13 mouse cellular contexts compared by ENCODE assay signal in the genomic region with DNA sequence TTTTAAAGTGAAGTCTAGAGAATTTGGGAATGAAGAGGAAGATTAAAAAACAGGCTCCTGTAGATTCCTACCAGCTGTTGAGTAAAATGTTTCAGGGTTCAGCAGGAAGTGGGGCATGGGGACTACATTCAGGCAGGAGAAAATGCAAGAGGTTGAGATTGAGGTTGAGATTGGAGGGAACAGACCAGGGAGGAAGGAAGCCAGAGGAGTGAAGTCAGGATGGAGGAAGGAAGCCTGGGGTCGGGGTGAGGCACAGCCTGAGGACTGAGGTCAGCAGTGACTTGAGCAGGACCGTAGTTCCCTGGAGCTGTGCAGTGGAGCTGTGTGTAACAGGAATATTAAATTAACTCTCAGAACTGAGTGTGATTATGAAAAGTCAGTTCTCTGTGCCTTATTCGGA.
"Had no signal": no experiment of that assay in that cellular context is flagged by ENCODE, and none has a peak within 500 bp of the region (broad histone marks: within the 10 kb centered on the region; RNA-seq: fewer than 3 reads in every experiment).

No protein-coding gene starts in this region.

- H3K4me3 ChIP-seq: layer of hippocampus, adult 2 months; limb, embryonic 12.5 days; limb, embryonic 15.5 days; megakaryocyte, embryonic 14.5 days; midbrain, embryonic 10.5 days had no signal

- H3K27me3 ChIP-seq: limb, embryonic 12.5 days; limb, embryonic 15.5 days had no signal

- H3K4me1 ChIP-seq: limb, embryonic 12.5 days had no signal

- DNase-seq: kidney, adult 8-10 months; left cerebral cortex, postnatal 4 days; liver, postnatal 0 days; lung, embryonic 14.5 days; midbrain, embryonic 14.5 days; thymus, adult 18-20 months; thymus, postnatal 36 days had no signal

- H3K27ac ChIP-seq: layer of hippocampus, adult 2 months; limb, embryonic 12.5 days; limb, embryonic 15.5 days; liver, embryonic 14.5 days; midbrain, embryonic 10.5 days had no signal
